Mouse (Mus musculus) embryonic fibroblast, embryonic 13.5 days (primary cell): ENCODE data around the gene Nrap. TPM values are rescaled to one million over a fixed set of nuclear protein-coding genes. Genes with fewer than 3 reads are reported as not detected.

Experiments
- H3K27ac ChIP-seq: 2 replicates; pipeline ENCODE4 v1.5.1; 2012; ENCODE audit warnings: low read length, control low read depth, inconsistent platforms; ENCODE audit not compliant: insufficient read depth
- H3K4me1 ChIP-seq: 2 replicates; pipeline ENCODE4 v1.6.1; 2011; ENCODE audit warnings: low read length; ENCODE audit not compliant: control insufficient read depth, insufficient read depth
- H3K4me3 ChIP-seq: 2 replicates; pipeline ENCODE4 v1.5.1; 2011; ENCODE audit warnings: mild to moderate bottlenecking, control low read depth, low read length; ENCODE audit not compliant: insufficient read depth
- CTCF ChIP-seq: IDR thresholded peaks from 2 replicates; pipeline ENCODE4 v1.5.1; 2011; ENCODE audit warnings: mild to moderate bottlenecking, control low read depth, low read length, moderate library complexity, borderline replicate concordance; ENCODE audit not compliant: insufficient read depth
- POLR2A ChIP-seq: IDR thresholded peaks from 2 replicates; pipeline ENCODE4 v1.6.1; 2011; ENCODE audit warnings: low read depth, mild to moderate bottlenecking, control low read depth, low read length, moderate library complexity
- polyA plus RNA-seq: library from polyadenylated mRNA; stranded (reverse); fragments of >200 nt; gene quantifications from 2 replicates; pipeline ENCODE4 v1.2.4, GENCODE M21; 2011; ENCODE audit warnings: low read depth; ENCODE audit not compliant: missing spikeins, insufficient read length

The Nrap gene
- polyA plus RNA-seq, 1 experiment: 0.21 TPM

DNA sequence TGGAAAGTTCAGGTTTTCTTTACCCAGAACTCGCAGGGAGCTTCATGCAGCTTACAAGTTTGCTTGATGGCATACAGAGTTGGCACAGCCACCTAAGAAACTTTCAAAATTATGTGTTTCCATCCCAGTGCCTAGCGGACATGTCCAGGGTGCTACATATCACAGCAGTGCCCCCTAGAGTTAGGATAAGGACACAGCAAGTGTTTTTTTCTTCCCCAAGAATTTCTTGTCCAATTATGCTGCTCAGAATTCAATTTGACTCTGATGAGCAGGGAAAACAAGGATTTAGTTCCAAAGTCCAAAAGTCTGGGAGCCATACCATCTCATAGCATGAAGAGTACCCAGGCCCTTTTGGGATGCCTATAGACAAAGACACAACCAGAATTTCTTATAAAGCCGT is 43.8 kb downstream of the Nrap start:
- TF ChIP-seq CTCF (no peak), POLR2A (no peak)
- Histone ChIP-seq H3K4me1 (no peaks in the 10 kb centered on the region), H3K4me3 (no peak overlapping the region), H3K27ac (no peak overlapping the region)

GRCm38 (mm10) chr19:56343869-56344563 is 45.8 kb downstream of the Nrap start:
- Histone ChIP-seq H3K4me1 (no peaks in the 10 kb centered on the region), H3K27ac (no peak overlapping the region), H3K4me3 (no peak overlapping the region)
- no peak for TF ChIP-seq CTCF
- no peak for TF ChIP-seq POLR2A

DNA sequence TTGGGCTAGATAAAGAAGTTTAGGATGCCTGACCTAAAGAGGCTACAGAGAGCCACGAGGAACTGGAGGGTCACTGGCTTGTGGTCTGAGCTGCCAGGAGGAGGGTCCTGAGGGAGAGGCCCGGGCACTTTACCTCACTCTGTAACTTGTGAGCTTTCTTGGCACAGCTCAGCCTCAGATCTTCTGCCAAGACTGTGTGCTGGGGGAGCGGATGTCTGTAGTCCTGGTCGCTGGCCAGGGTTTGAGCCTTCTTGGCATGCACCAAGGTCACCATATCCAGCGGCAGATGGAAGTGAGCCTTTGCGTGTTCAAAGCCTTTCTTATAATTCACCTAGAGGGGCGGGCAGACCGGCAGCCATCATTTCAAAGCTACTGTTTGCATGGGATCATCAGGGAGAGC is 47.8 kb downstream of the Nrap start:
- no peaks in the 10 kb centered on the region for H3K4me1 ChIP-seq
- no peak overlapping the region for H3K4me3 ChIP-seq
- no peak overlapping the region for H3K27ac ChIP-seq
- TF ChIP-seq POLR2A (no peak), CTCF (no peak)

- TF ChIP-seq POLR2A: no peak
- no peak for TF ChIP-seq CTCF
- Histone ChIP-seq H3K4me1 (no peaks in the 10 kb centered on the region), H3K27ac (no peak overlapping the region), H3K4me3 (no peak overlapping the region)
These were observed 53.0 kb downstream of the Nrap start for GRCm38 (mm10) chr19:56336826-56337225.

- TF ChIP-seq CTCF: no peak
- no peak for TF ChIP-seq POLR2A
- H3K27ac ChIP-seq: no peak overlapping the region
- no peaks in the 10 kb centered on the region for H3K4me1 ChIP-seq
- H3K4me3 ChIP-seq: no peak overlapping the region
These were observed 53.5 kb downstream of the Nrap start for GRCm38 (mm10) chr19:56336321-56336720.

DNA sequence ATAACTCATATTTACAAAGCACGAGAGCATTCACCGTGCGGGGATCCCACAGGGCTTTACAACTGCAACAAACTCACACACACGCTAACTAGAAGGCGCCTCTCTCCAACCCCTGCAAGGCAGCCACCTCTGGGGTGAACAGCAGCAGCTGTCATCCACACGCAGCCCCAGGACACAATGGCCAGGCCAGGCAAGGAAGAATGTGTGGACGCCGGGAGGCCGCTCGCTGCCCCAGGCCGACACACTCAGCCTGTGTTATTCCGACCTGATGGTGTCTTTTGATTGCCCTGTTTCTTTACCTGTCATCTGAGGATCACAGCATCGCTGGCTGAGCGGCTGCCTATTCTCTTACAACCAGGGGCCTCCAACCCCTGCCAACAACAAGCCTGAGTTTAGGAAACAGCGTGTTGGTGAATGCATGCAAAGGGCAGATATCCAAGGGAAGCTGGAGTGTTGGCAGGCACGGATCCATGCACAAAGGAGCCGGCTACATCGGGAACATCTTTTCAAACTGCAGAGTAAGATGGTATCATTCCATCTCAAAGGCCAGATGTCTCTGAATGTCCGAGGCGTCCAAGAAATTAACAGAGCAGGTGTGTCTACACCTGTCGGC is 63.5 kb downstream of the Nrap start:
- TF ChIP-seq POLR2A (no peak), CTCF (no peak)
- H3K4me3 ChIP-seq: no peak overlapping the region
- no peaks in the 10 kb centered on the region for H3K4me1 ChIP-seq
- H3K27ac ChIP-seq: no peak overlapping the region

- no peak overlapping the region for H3K4me3 ChIP-seq
- no peaks in the 10 kb centered on the region for H3K4me1 ChIP-seq
- H3K27ac ChIP-seq: no peak overlapping the region
- no peak for TF ChIP-seq POLR2A
- TF ChIP-seq CTCF: no peak
These were observed 64.2 kb downstream of the Nrap start for GRCm38 (mm10) chr19:56325676-56326075.

GRCm38 (mm10) chr19:56321303-56321920 is 68.4 kb downstream of the Nrap start:
- H3K27ac ChIP-seq: no peak overlapping the region
- TF ChIP-seq POLR2A (no peak), CTCF (no peak)
- H3K4me3 ChIP-seq: no peak overlapping the region
- no peaks in the 10 kb centered on the region for H3K4me1 ChIP-seq

DNA sequence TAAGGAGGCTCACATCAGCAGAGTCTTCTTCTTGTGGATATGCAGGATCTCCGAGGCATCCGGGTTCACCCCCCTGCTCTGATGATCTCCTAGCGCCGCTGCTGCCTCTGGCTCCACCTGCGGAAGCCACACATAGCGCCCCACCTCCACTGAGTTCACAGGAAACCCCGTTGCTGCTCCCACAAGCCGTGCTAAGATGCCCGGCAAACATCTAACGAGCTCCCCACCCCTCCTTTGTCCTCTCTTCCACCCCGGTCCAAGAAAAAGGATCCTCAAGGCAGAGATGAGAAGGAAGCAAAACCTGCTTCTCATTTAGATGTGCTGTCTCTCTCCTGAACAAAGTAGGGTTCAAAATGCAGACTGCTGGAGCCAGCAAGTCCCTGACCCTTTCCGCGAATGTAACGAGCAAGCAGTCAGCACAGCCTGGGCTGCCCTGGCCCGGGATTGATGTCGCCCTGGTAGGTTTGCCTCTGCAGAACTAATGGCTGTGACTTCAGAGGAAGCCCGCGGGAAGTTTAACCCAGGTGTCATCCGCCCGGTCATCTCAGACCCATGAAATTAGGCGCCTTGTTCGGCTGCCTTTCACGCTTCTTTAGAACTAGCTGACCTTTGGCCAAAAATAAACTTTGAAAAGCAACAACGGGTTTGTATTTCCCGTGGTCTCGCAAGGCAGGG is 69.5 kb downstream of the Nrap start:
- no peak overlapping the region for H3K27ac ChIP-seq
- TF ChIP-seq CTCF (no peak), POLR2A (no peak)
- no peaks in the 10 kb centered on the region for H3K4me1 ChIP-seq
- H3K4me3 ChIP-seq: no peak overlapping the region

GRCm38 (mm10) chr19:56319629-56320028 is 70.2 kb downstream of the Nrap start:
- H3K4me1 ChIP-seq: no peaks in the 10 kb centered on the region
- H3K27ac ChIP-seq: no peak overlapping the region
- TF ChIP-seq CTCF (no peak), POLR2A (no peak)
- no peak overlapping the region for H3K4me3 ChIP-seq
